Mouse (Mus musculus): ENCODE data around the gene Hmcn2.

The Hmcn2 gene

GRCm38 (mm10) chr2:31314007-31314465 lies at the start of gene Hmcn2:
TSS of gene Hmcn2 (plus strand) at chr2:31314415.
- no peak for DNase-seq (ENCODE audit: extremely low spot score, low read depth, low spot score)

- DNase-seq (ENCODE audit: extremely low spot score, low read depth, low spot score): no peak
Measured at GRCm38 (mm10) chr2:31267447-31267846, 46.8 kb upstream of the Hmcn2 start.

- no peak for DNase-seq (ENCODE audit: extremely low spot score, low read depth, low spot score)
Measured at GRCm38 (mm10) chr2:31268631-31269030, 45.6 kb upstream of the Hmcn2 start.

GRCm38 (mm10) chr2:31269188-31269587 lies 45.0 kb upstream of the Hmcn2 start:
- no peak for DNase-seq (ENCODE audit: extremely low spot score, low read depth, low spot score)

GRCm38 (mm10) chr2:31269847-31270246 lies 44.4 kb upstream of the Hmcn2 start:
- no peak for DNase-seq (ENCODE audit: extremely low spot score, low read depth, low spot score)

GRCm38 (mm10) chr2:31270470-31270869 lies 43.7 kb upstream of the Hmcn2 start:
- no peak for DNase-seq (ENCODE audit: extremely low spot score, low read depth, low spot score)

- DNase-seq (ENCODE audit: extremely low spot score, low read depth, low spot score): no peak
Measured at GRCm38 (mm10) chr2:31271071-31271470, 43.1 kb upstream of the Hmcn2 start.

GRCm38 (mm10) chr2:31274993-31275392 lies 39.2 kb upstream of the Hmcn2 start:
- no peak for DNase-seq (ENCODE audit: extremely low spot score, low read depth, low spot score)

- no peak for DNase-seq (ENCODE audit: extremely low spot score, low read depth, low spot score)
Measured at GRCm38 (mm10) chr2:31277810-31278209, 36.4 kb upstream of the Hmcn2 start.

- no peak for DNase-seq (ENCODE audit: extremely low spot score, low read depth, low spot score)
Measured at GRCm38 (mm10) chr2:31278483-31278882, 35.7 kb upstream of the Hmcn2 start.

GRCm38 (mm10) chr2:31281138-31281537 lies 33.1 kb upstream of the Hmcn2 start:
- no peak for DNase-seq (ENCODE audit: extremely low spot score, low read depth, low spot score)

GRCm38 (mm10) chr2:31282266-31282665 lies 31.9 kb upstream of the Hmcn2 start:
- no peak for DNase-seq (ENCODE audit: extremely low spot score, low read depth, low spot score)

GRCm38 (mm10) chr2:31282880-31283279 lies 31.3 kb upstream of the Hmcn2 start:
- no peak for DNase-seq (ENCODE audit: extremely low spot score, low read depth, low spot score)

- no peak for DNase-seq (ENCODE audit: extremely low spot score, low read depth, low spot score)
Measured at GRCm38 (mm10) chr2:31284531-31284930, 29.7 kb upstream of the Hmcn2 start.

- peak; percentile 26 for DNase-seq (ENCODE audit: extremely low spot score, low read depth, low spot score)
Measured at GRCm38 (mm10) chr2:31291421-31291820, 22.8 kb upstream of the Hmcn2 start.

GRCm38 (mm10) chr2:31294985-31295384 lies 19.2 kb upstream of the Hmcn2 start:
- no peak for DNase-seq (ENCODE audit: extremely low spot score, low read depth, low spot score)

GRCm38 (mm10) chr2:31296395-31296794 lies 17.8 kb upstream of the Hmcn2 start:
- DNase-seq (ENCODE audit: extremely low spot score, low read depth, low spot score): no peak

- DNase-seq (ENCODE audit: extremely low spot score, low read depth, low spot score): no peak
Measured at GRCm38 (mm10) chr2:31297602-31298268, 16.5 kb upstream of the Hmcn2 start.

GRCm38 (mm10) chr2:31298814-31299213 lies 15.4 kb upstream of the Hmcn2 start:
- no peak for DNase-seq (ENCODE audit: extremely low spot score, low read depth, low spot score)

- peak; percentile 71 for DNase-seq (ENCODE audit: extremely low spot score, low read depth, low spot score)
Measured at GRCm38 (mm10) chr2:31299266-31299665, 14.9 kb upstream of the Hmcn2 start.

GRCm38 (mm10) chr2:31299996-31300395 lies 14.2 kb upstream of the Hmcn2 start:
- no peak for DNase-seq (ENCODE audit: extremely low spot score, low read depth, low spot score)

- no peak for DNase-seq (ENCODE audit: extremely low spot score, low read depth, low spot score)
Measured at GRCm38 (mm10) chr2:31303177-31303576, 11.0 kb upstream of the Hmcn2 start.

- no peak for DNase-seq (ENCODE audit: extremely low spot score, low read depth, low spot score)
Measured at GRCm38 (mm10) chr2:31304191-31304590, 10.0 kb upstream of the Hmcn2 start.

All from hindlimb bud, embryonic 11.5 days (tissue).